Mouse (Mus musculus): ENCODE measurements around the gene Reln. TPM values are rescaled to one million over a fixed set of nuclear protein-coding genes. Genes with fewer than 3 reads are reported as not detected.

Reln gene
- polyA plus RNA-seq, 1 experiment from 2014 or later: 10.6 TPM

DNA sequence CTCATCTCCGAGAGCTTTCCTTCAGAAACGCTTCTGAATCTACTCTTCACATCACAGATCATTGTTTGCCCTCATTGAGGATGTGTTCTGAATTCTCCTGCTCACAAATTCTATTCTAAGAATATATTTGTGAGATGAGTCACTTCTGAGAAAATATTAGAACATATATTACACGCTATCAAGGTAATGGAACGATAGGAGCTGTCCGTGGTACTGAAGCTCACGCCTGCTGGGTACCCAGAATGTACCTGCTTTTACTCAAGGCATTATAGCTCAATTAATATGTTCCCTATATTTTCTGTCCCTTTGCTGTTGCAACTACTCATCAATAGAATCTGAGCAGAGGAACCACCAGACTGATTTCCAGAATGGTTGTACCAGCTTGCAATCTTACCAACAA, 107.7 kb downstream of the Reln start:
- Histone ChIP-seq H3K4me2 (replicated peaks; ENCODE audit: low read depth, low read length) (no peak overlapping the region), H3K9ac (ENCODE audit: low read depth, low read length) (no peak overlapping the region), H3K36me3 (ENCODE audit: control insufficient read depth, insufficient read depth, low read length) (no peaks in the 10 kb centered on the region), H3K4me3 (ENCODE audit: low read depth, low read length) (no peak overlapping the region), H3K27me3 (ENCODE audit: control insufficient read depth, insufficient read depth, low read length) (no peaks in the 10 kb centered on the region), H3K9me3 (ENCODE audit: control insufficient read depth, low read length) (no peaks in the 10 kb centered on the region), H3K27ac (ENCODE audit: low read depth, low read length) (no peak overlapping the region), H3K4me1 (replicated peaks; ENCODE audit: control insufficient read depth, insufficient read depth, low read length) (no peaks in the 10 kb centered on the region)
- WGBS: 70% methylated on average over 6 of the region's 6 CpGs
- DNase-seq (ENCODE audit: low spot score): peak; percentile 46
- no peak for ATAC-seq (ENCODE audit: low FRiP score)

DNA sequence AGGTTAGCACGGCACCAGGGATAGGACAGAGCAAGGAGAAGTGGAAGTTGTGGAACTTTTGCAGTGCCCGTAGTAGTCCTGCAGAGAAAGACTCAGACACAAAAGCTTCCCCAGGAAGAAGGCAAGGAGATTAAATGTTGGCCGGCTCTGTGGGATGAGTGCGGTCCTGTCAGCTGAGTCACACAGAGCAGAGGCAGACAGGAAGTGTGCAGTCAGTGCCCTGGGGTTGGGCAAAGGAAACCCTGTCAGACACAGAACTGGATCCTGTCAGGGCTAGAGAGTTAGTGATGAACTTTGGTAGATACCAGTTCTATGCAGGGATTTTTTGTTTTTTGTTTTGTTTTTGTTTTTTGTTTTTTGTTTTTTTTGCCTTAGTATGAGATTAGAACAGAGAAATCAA, 120.0 kb downstream of the Reln start:
- no peak for ATAC-seq (ENCODE audit: low FRiP score)
- WGBS: 86% methylated on average over 4 of the region's 4 CpGs
- no peaks in the 10 kb centered on the region for H3K27me3 ChIP-seq (ENCODE audit: control insufficient read depth, insufficient read depth, low read length)

DNA sequence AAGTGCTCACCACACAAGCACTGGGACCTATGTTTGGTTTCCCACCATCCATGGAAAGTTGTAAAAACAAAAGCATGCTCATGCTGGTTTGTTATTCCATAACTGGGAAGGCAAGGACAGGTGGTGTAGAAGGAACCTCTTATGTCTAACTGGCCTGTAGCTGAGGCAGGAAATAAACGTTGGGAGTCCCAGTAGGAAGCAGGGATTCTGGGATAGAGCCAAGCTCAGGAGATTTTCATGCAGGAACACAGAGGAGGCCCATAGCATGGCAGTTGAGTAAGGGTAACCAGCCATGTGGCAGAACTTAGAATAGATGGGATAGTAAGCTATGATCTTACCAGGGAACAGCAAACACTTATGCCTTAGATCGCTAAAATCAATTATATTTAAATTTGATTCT, 120.6 kb downstream of the Reln start:
- Histone ChIP-seq H3K9ac (ENCODE audit: low read depth, low read length) (no peak overlapping the region), H3K4me3 (ENCODE audit: low read depth, low read length) (no peak overlapping the region), H3K36me3 (ENCODE audit: control insufficient read depth, insufficient read depth, low read length) (no peaks in the 10 kb centered on the region), H3K4me2 (replicated peaks; ENCODE audit: low read depth, low read length) (no peak overlapping the region), H3K4me1 (replicated peaks; ENCODE audit: control insufficient read depth, insufficient read depth, low read length) (no peaks in the 10 kb centered on the region), H3K9me3 (ENCODE audit: control insufficient read depth, low read length) (no peaks in the 10 kb centered on the region), H3K27ac (ENCODE audit: low read depth, low read length) (no peak overlapping the region), H3K27me3 (ENCODE audit: control insufficient read depth, insufficient read depth, low read length) (no peaks in the 10 kb centered on the region)
- DNase-seq (ENCODE audit: low spot score) (no peak), ATAC-seq (ENCODE audit: low FRiP score) (no peak)
- WGBS: 79% methylated on average over 2 of the region's 2 CpGs

More for the DNA sequence above, 120.0 kb downstream of the Reln start:
- Histone ChIP-seq H3K27ac (ENCODE audit: low read depth, low read length) (no peak overlapping the region), H3K4me1 (replicated peaks; ENCODE audit: control insufficient read depth, insufficient read depth, low read length) (no peaks in the 10 kb centered on the region), H3K9me3 (ENCODE audit: control insufficient read depth, low read length) (no peaks in the 10 kb centered on the region), H3K36me3 (ENCODE audit: control insufficient read depth, insufficient read depth, low read length) (no peaks in the 10 kb centered on the region), H3K9ac (ENCODE audit: low read depth, low read length) (no peak overlapping the region), H3K4me3 (ENCODE audit: low read depth, low read length) (no peak overlapping the region), H3K4me2 (replicated peaks; ENCODE audit: low read depth, low read length) (no peak overlapping the region)
- no peak for DNase-seq (ENCODE audit: low spot score)

DNA sequence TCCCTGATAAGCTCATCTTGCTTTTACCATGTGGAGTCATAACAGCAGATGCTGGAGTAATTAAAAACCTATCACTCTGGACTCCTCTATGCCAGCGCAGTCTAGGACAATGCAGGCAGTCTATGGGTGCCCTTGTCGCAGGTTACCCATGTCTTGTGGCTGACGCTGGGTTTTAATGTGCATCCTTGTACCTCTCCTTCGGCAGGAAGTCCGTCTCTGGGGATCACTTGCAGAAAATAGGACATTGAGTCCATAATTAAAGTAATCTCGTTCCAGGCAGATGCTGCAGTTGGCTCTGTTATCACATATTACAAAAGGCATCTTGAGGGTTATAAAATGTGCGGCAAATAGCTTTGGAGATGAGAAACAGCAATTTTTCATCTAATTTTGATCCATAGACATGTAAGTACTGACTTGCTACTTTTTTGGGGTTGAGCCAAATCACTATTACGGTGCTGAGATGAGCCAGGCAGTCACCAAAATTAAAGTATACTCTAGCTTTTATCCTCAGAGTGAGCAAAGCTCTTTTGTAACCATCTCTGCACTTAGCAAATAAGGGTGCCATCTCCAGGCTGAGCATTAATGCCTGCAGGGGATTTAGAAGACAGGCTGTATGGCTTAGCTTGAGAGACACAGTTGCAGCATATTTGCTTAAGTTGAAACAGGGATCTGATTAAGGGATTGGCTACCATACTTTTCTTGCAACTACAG, 136.0 kb downstream of the Reln start:
- peak; percentile 60; the same call in 1 of the 2 replicates for ATAC-seq (ENCODE audit: low FRiP score)
- WGBS: 81% methylated on average over 8 of the region's 8 CpGs
- Histone ChIP-seq H3K9me3 (ENCODE audit: control insufficient read depth, low read length) (no peaks in the 10 kb centered on the region), H3K4me1 (replicated peaks; ENCODE audit: control insufficient read depth, insufficient read depth, low read length) (no peaks in the 10 kb centered on the region), H3K4me2 (replicated peaks; ENCODE audit: low read depth, low read length) (no peak overlapping the region), H3K27me3 (ENCODE audit: control insufficient read depth, insufficient read depth, low read length) (no peaks in the 10 kb centered on the region), H3K36me3 (ENCODE audit: control insufficient read depth, insufficient read depth, low read length) (no peaks in the 10 kb centered on the region), H3K27ac (ENCODE audit: low read depth, low read length) (no peak overlapping the region), H3K4me3 (ENCODE audit: low read depth, low read length) (no peak overlapping the region), H3K9ac (ENCODE audit: low read depth, low read length) (no peak overlapping the region)
- DNase-seq (ENCODE audit: low spot score): no peak

DNA sequence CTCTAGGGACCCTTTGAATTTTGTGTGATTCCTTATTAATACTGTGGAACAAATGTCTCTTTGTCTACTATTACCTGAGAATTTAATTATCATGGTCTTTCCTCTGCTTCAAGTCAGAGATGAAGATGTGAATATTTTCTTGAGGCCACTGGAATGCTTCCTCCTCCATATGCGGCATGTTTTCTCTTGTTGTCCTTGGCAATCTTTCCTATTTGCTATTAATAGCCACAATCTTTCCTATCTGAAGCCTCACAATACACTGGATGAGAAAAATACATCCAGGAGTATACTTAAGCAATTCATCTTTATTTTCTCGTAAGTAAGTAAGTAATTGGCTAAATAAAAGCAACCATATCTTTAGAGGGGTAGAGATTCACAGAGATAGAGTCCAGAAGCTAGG, 146.6 kb downstream of the Reln start:
- Histone ChIP-seq H3K36me3 (ENCODE audit: control insufficient read depth, insufficient read depth, low read length) (no peaks in the 10 kb centered on the region), H3K4me3 (ENCODE audit: low read depth, low read length) (no peak overlapping the region), H3K4me1 (replicated peaks; ENCODE audit: control insufficient read depth, insufficient read depth, low read length) (no peaks in the 10 kb centered on the region), H3K4me2 (replicated peaks; ENCODE audit: low read depth, low read length) (no peak overlapping the region), H3K9ac (ENCODE audit: low read depth, low read length) (no peak overlapping the region), H3K9me3 (ENCODE audit: control insufficient read depth, low read length) (no peaks in the 10 kb centered on the region), H3K27ac (ENCODE audit: low read depth, low read length) (no peak overlapping the region), H3K27me3 (ENCODE audit: control insufficient read depth, insufficient read depth, low read length) (no peaks in the 10 kb centered on the region)
- WGBS: 90% methylated on average over 2 of the region's 2 CpGs
- ATAC-seq (ENCODE audit: low FRiP score): no peak
- DNase-seq (ENCODE audit: low spot score): no peak

DNA sequence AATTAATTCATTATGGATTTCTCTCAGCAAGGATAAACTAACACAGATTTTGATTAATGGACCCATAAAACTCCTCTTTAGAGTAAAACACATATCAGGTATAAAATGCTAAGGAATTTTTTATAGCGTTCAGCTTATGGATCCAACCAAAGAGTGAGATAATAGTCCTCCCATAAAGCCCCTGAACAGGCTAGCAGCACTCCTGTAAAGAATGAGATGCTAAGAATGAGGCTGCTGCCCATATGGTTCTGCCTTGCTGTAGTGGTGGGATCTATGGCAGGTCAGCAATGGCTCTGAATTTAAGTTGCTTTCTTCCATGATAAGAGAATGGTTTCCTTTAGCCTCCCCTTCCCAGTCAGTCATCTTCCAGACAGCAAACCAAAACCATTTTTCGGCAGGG, 147.6 kb downstream of the Reln start:
- WGBS: 86% methylated on average over 2 of the region's 2 CpGs
- no peaks in the 10 kb centered on the region for H3K9me3 ChIP-seq (ENCODE audit: control insufficient read depth, low read length)
- H3K9ac ChIP-seq (ENCODE audit: low read depth, low read length): no peak overlapping the region
- H3K4me3 ChIP-seq (ENCODE audit: low read depth, low read length): no peak overlapping the region
- H3K27me3 ChIP-seq (ENCODE audit: control insufficient read depth, insufficient read depth, low read length): no peaks in the 10 kb centered on the region
- ATAC-seq (ENCODE audit: low FRiP score) (peak; percentile 59; the same call in 1 of the 2 replicates), DNase-seq (ENCODE audit: low spot score) (no peak)
- H3K4me1 ChIP-seq (replicated peaks; ENCODE audit: control insufficient read depth, insufficient read depth, low read length): no peaks in the 10 kb centered on the region
- H3K4me2 ChIP-seq (replicated peaks; ENCODE audit: low read depth, low read length): no peak overlapping the region
- no peak overlapping the region for H3K27ac ChIP-seq (ENCODE audit: low read depth, low read length)
- no peaks in the 10 kb centered on the region for H3K36me3 ChIP-seq (ENCODE audit: control insufficient read depth, insufficient read depth, low read length)

DNA sequence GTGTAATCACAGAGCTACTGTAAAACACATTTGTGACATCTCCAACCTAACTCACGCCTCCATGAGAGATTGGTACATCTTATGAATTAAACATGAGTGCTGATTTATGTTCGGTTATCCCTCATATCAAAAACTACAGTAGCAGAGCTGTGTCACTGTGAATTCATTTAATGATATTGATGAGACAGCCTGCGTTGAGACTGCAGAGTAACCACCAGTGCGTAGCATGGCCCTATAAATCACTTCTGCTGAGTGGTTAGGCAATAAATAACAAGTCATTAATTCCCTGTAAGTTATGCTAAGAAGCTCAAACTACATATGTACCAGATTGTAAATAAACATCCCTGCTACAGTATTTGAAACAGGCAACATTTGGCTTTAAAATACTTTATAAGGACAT, 148.0 kb downstream of the Reln start:
- no peaks in the 10 kb centered on the region for H3K36me3 ChIP-seq (ENCODE audit: control insufficient read depth, insufficient read depth, low read length)
- no peaks in the 10 kb centered on the region for H3K27me3 ChIP-seq (ENCODE audit: control insufficient read depth, insufficient read depth, low read length)
- no peak overlapping the region for H3K4me3 ChIP-seq (ENCODE audit: low read depth, low read length)
- no peak overlapping the region for H3K4me2 ChIP-seq (replicated peaks; ENCODE audit: low read depth, low read length)
- no peak overlapping the region for H3K27ac ChIP-seq (ENCODE audit: low read depth, low read length)
- DNase-seq (ENCODE audit: low spot score) (no peak), ATAC-seq (ENCODE audit: low FRiP score) (peak; percentile 63; the same call in 1 of the 2 replicates)
- no peaks in the 10 kb centered on the region for H3K4me1 ChIP-seq (replicated peaks; ENCODE audit: control insufficient read depth, insufficient read depth, low read length)
- WGBS: 59% methylated on average over 4 of the region's 4 CpGs
- H3K9me3 ChIP-seq (ENCODE audit: control insufficient read depth, low read length): no peaks in the 10 kb centered on the region
- no peak overlapping the region for H3K9ac ChIP-seq (ENCODE audit: low read depth, low read length)

DNA sequence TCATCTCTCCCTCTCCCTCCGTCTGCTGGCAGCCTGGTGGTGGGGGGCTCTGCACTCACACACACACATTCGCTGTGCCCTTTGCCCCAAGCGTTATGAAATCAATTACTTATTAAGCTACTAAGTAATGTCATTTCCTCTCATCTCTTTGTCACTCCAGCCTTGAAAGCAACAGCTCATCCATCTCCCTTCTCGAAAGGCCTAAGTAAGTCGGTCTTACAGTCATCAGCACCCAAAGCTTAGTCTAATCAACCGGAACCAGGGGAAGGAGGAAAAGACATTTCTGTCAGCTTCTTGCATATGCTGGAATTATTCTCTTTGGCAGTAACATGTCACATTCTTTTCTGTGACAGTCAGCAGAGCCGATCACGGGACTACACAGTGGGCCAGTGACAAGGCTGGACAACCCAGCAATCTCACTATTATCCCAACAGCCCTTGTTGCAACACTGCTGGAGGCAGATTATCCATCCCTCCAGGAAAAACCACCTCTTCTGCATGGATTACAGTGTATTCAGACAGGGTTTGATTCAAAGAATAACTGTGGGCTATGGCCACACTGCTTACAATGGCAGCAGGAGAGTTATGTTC, 149.1 kb downstream of the Reln start:
- DNase-seq (ENCODE audit: low spot score): no peak
- WGBS: 69% methylated on average over 8 of the region's 8 CpGs
- Histone ChIP-seq H3K9ac (ENCODE audit: low read depth, low read length) (no peak overlapping the region), H3K27me3 (ENCODE audit: control insufficient read depth, insufficient read depth, low read length) (no peaks in the 10 kb centered on the region), H3K9me3 (ENCODE audit: control insufficient read depth, low read length) (no peaks in the 10 kb centered on the region), H3K4me1 (replicated peaks; ENCODE audit: control insufficient read depth, insufficient read depth, low read length) (no peaks in the 10 kb centered on the region), H3K4me3 (ENCODE audit: low read depth, low read length) (no peak overlapping the region), H3K27ac (ENCODE audit: low read depth, low read length) (no peak overlapping the region), H3K36me3 (ENCODE audit: control insufficient read depth, insufficient read depth, low read length) (no peaks in the 10 kb centered on the region), H3K4me2 (replicated peaks; ENCODE audit: low read depth, low read length) (no peak overlapping the region)
- peak; percentile 36; the same call in 1 of the 2 replicates for ATAC-seq (ENCODE audit: low FRiP score)

DNA sequence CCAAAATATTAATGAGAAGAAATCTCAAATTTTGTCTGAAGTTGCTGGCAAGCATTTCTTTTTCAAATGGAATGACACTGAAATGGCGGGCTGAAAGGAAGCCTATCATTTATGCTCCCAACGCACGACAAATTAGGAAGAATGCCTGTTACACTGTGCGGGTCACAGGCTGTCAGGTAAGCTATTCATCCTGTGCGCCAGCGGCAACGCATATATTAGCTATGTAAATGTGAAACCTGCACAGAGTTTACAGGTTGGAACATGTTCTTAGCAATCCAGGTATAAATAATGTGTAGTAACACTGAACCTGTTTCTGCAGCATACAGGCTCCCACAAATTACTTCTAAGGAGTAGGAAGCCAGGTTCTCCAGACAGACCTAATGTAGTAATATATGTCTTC, 152.7 kb downstream of the Reln start:
- no peaks in the 10 kb centered on the region for H3K4me1 ChIP-seq (replicated peaks; ENCODE audit: control insufficient read depth, insufficient read depth, low read length)
- no peaks in the 10 kb centered on the region for H3K9me3 ChIP-seq (ENCODE audit: control insufficient read depth, low read length)
- no peak overlapping the region for H3K4me2 ChIP-seq (replicated peaks; ENCODE audit: low read depth, low read length)
- no peaks in the 10 kb centered on the region for H3K27me3 ChIP-seq (ENCODE audit: control insufficient read depth, insufficient read depth, low read length)
- DNase-seq (ENCODE audit: low spot score): no peak
- no peaks in the 10 kb centered on the region for H3K36me3 ChIP-seq (ENCODE audit: control insufficient read depth, insufficient read depth, low read length)
- 76% methylated on average over 7 of the region's 7 CpGs for WGBS
- H3K4me3 ChIP-seq (ENCODE audit: low read depth, low read length): no peak overlapping the region
- no peak overlapping the region for H3K9ac ChIP-seq (ENCODE audit: low read depth, low read length)
- ATAC-seq (ENCODE audit: low FRiP score): no peak
- no peak overlapping the region for H3K27ac ChIP-seq (ENCODE audit: low read depth, low read length)

Data from hindbrain, embryonic 11.5 days (tissue).